Mouse (Mus musculus) stomach, embryonic 14.5 days (tissue): ENCODE data around the gene Gm3415. TPM values are rescaled to one million over a fixed set of nuclear protein-coding genes. Genes with fewer than 3 reads are reported as not detected.
"Not testable (repeated sequence)": the region's sequence is repeated elsewhere in the genome, so short reads cannot be mapped to it uniquely, and the experiment has no call there.

Experiments
- ATAC-seq: fragments of 200-750 bp; cut with Nextera tagmentation; 2 replicates; pipeline ENCODE4 v1.8.0; 2017; ENCODE audit warnings: low read depth, moderate TSS enrichment; ENCODE audit not compliant: insufficient number of reproducible peaks, insufficient read depth, low FRiP score
- H3K27ac ChIP-seq: fragments of 300-500 bp; sonication (generic); 2 replicates; pipeline ENCODE4 v1.5.1; 2014; ENCODE audit warnings: mild to moderate bottlenecking, low read length, moderate library complexity, mixed read lengths
- H3K27me3 ChIP-seq: fragments of 300-500 bp; sonication (generic); 2 replicates; pipeline ENCODE4 v1.6.1; 2014; ENCODE audit warnings: low read length, control low read depth, mixed read lengths; ENCODE audit not compliant: control insufficient read depth, insufficient read depth
- H3K36me3 ChIP-seq: fragments of 300-500 bp; sonication (generic); 2 replicates; pipeline ENCODE4 v1.6.1; 2014; ENCODE audit warnings: mild to moderate bottlenecking, control low read depth, low read length, moderate library complexity, mixed read lengths; ENCODE audit not compliant: control insufficient read depth, insufficient read depth
- H3K4me1 ChIP-seq: fragments of 300-500 bp; sonication (generic); 2 replicates; pipeline ENCODE4 v1.6.1; 2014; ENCODE audit warnings: low read length, control low read depth, mixed read lengths; ENCODE audit not compliant: control insufficient read depth, insufficient read depth
- H3K4me2 ChIP-seq: fragments of 300-500 bp; sonication (generic); replicated peaks from 2 replicates; pipeline ENCODE4 v1.6.1; 2014; ENCODE audit warnings: low read depth, low read length, control low read depth
- H3K4me3 ChIP-seq: fragments of 300-500 bp; sonication (generic); 2 replicates; pipeline ENCODE4 v1.5.1; 2014; ENCODE audit warnings: low read depth, low read length, control low read depth
- H3K9ac ChIP-seq: fragments of 300-500 bp; sonication (generic); replicated peaks from 2 replicates; pipeline ENCODE4 v1.6.1; 2014; ENCODE audit warnings: low read depth, mild to moderate bottlenecking, control low read depth, low read length, moderate library complexity, mixed read lengths
- H3K9me3 ChIP-seq: fragments of 300-500 bp; sonication (generic); 2 replicates; pipeline ENCODE4 v1.6.1; 2016; ENCODE audit warnings: low read depth, low read length, control low read depth; ENCODE audit not compliant: control insufficient read depth
- WGBS: fragments of 180-500 bp; shearing (Covaris S2); extraction: QIAGEN DNeasy Blood & Tissue Kit; methylation state at CpG from one replicate; pipeline ENCODE4 v1.1.7; 2014; 5-methylcytosine and 5-hydroxymethylcytosine counted together
- polyA plus RNA-seq: library from polyadenylated mRNA; unstranded; fragments of >200 nt; fragmentation: Nextera tagmentation; extraction: Ambion mirVana; gene quantifications from 2 replicates; pipeline ENCODE4 v1.2.1, GENCODE M21; 2014

Gm3415 gene
- not detected in 2 replicates for polyA plus RNA-seq

DNA sequence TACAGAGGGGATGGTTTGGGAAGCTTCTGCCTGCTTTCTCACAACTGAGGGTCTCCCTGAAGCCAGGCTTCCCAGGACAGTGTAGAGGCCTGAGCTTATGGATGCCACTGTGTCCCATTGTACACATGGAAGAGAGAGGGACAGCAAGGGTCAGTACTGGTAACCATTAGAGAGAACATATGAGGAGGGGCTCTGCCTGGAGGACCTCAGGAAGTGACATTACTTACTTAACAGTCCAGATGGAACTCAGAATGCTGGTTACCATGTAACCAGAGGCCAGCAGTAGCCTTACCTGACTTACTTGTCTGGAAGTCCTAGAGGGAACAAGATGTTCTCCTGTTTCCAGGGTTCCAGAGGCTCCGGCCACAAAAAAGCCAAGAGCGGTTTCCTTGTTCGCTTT lies at the start of gene Gm3415:
Gene Gm3415, plus strand, starts transcription at position 301 of the 400 bp plus-strand sequence.
- not testable (repeated sequence) for H3K4me2 ChIP-seq, H3K4me3 ChIP-seq
- no CpG with 5 or more reads among the region's 3 CpGs for WGBS

GRCm38 (mm10) chr5:146513823-146514222 lies 42.1 kb upstream of the Gm3415 start, which contains the start of gene Gm3402:
Gene Gm3402, plus strand, starts transcription at chr5:146514123.
- H3K27me3 ChIP-seq, H3K27ac ChIP-seq, H3K4me3 ChIP-seq, ATAC-seq, H3K4me1 ChIP-seq, H3K36me3 ChIP-seq, H3K9me3 ChIP-seq, H3K4me2 ChIP-seq, H3K9ac ChIP-seq: not testable (repeated sequence)
- no CpG with 5 or more reads among the region's 5 CpGs for WGBS

More for the DNA sequence above, at the start of gene Gm3415:
- not testable (repeated sequence) for H3K36me3 ChIP-seq, H3K27ac ChIP-seq, H3K4me1 ChIP-seq, H3K9ac ChIP-seq, H3K27me3 ChIP-seq, H3K9me3 ChIP-seq, ATAC-seq

- not testable (repeated sequence) for H3K4me2 ChIP-seq, H3K9ac ChIP-seq, H3K27ac ChIP-seq, H3K27me3 ChIP-seq, H3K36me3 ChIP-seq, H3K9me3 ChIP-seq, H3K4me3 ChIP-seq, ATAC-seq, H3K4me1 ChIP-seq
- 100% methylated on average over 2 of the region's 3 CpGs for WGBS
Observed at GRCm38 (mm10) chr5:146525501-146525900, 30.4 kb upstream of the Gm3415 start, which contains the start of gene Gm3404. Gene Gm3404, plus strand, starts transcription at chr5:146525801.

GRCm38 (mm10) chr5:146537347-146537746 lies 18.6 kb upstream of the Gm3415 start, which contains the start of gene Gm3409:
Gene Gm3409, plus strand, starts transcription at chr5:146537647.
- H3K27me3 ChIP-seq, H3K4me3 ChIP-seq, H3K4me1 ChIP-seq, H3K9ac ChIP-seq, ATAC-seq, H3K4me2 ChIP-seq, H3K36me3 ChIP-seq, H3K27ac ChIP-seq, H3K9me3 ChIP-seq: not testable (repeated sequence)
- 100% methylated on average over 2 of the region's 3 CpGs for WGBS

DNA sequence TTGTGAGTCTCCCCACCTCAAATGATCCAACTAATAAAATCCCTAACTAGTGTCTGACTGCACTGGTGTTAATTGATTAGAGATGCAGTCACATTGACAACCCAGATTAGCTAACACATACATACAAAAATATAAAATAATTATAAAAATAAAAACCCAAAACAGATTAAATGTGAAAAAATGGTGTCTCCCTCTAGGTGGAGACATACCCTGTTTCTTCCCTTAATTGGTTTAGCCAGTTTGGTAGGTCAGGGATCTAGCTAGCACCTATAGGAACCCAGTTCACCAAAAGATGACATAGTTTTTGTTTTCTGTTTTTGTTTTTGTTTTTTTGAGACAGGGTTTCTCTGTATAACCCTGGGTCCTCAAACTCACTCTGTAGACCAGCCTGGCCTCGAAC lies 8.3 kb downstream of the Gm3415 start:
- Histone ChIP-seq H3K4me1 (no peaks in the 10 kb centered on the region), H3K4me3 (no peak overlapping the region), H3K9ac (no peak overlapping the region), H3K36me3 (no peaks in the 10 kb centered on the region), H3K4me2 (no peak overlapping the region), H3K27ac (no peak overlapping the region), H3K27me3 (no peaks in the 10 kb centered on the region), H3K9me3 (no peaks in the 10 kb centered on the region)
- whole genome bisulfite sequencing = 77% methylated on average over 1 of the region's 1 CpGs
- no peak for ATAC-seq

GRCm38 (mm10) chr5:146567054-146567453 lies 11.1 kb downstream of the Gm3415 start:
- no peaks in the 10 kb centered on the region for H3K36me3 ChIP-seq
- H3K4me2 ChIP-seq = no peak overlapping the region
- H3K9me3 ChIP-seq = no peaks in the 10 kb centered on the region
- no peak for ATAC-seq
- H3K27me3 ChIP-seq = no peaks in the 10 kb centered on the region
- no peak overlapping the region for H3K27ac ChIP-seq
- no peaks in the 10 kb centered on the region for H3K4me1 ChIP-seq
- H3K9ac ChIP-seq = no peak overlapping the region
- WGBS = 60% methylated on average over 4 of the region's 4 CpGs
- H3K4me3 ChIP-seq = no peak overlapping the region

GRCm38 (mm10) chr5:146570179-146570578 lies 14.2 kb downstream of the Gm3415 start:
- not testable (repeated sequence) for H3K27ac ChIP-seq, H3K4me3 ChIP-seq, H3K9me3 ChIP-seq, H3K27me3 ChIP-seq, ATAC-seq, H3K4me1 ChIP-seq, H3K4me2 ChIP-seq, H3K36me3 ChIP-seq, H3K9ac ChIP-seq
- WGBS = 77% methylated on average over 6 of the region's 6 CpGs

GRCm38 (mm10) chr5:146571830-146572734 lies 16.1 kb downstream of the Gm3415 start:
- ATAC-seq, H3K4me3 ChIP-seq, H3K9me3 ChIP-seq, H3K36me3 ChIP-seq, H3K9ac ChIP-seq, H3K4me2 ChIP-seq, H3K27ac ChIP-seq, H3K27me3 ChIP-seq, H3K4me1 ChIP-seq: not testable (repeated sequence)
- WGBS = 68% methylated on average over 6 of the region's 6 CpGs
